Mouse (Mus musculus) hindbrain, embryonic 12.5 days (tissue): ENCODE measurements around the gene Gm11568. TPM values are rescaled to one million over a fixed set of nuclear protein-coding genes. Genes with fewer than 3 reads are reported as not detected.
"Not testable (repeated sequence)": the region's sequence is repeated elsewhere in the genome, so short reads cannot be mapped to it uniquely, and the experiment has no call there.

ENCODE experiments used
- ATAC-seq: fragments of 200-750 bp; cut with Nextera tagmentation; 2 replicates; pipeline ENCODE4 v1.8.0; 2017; ENCODE audit warnings: moderate TSS enrichment; ENCODE audit not compliant: low FRiP score
- H3K27ac ChIP-seq: fragments of 300-500 bp; sonication (generic); 2 replicates; pipeline ENCODE4 v1.5.1; 2016; ENCODE audit warnings: mild to moderate bottlenecking
- H3K27me3 ChIP-seq: fragments of 300-500 bp; sonication (generic); 2 replicates; pipeline ENCODE4 v1.6.1; 2016; ENCODE audit warnings: mild to moderate bottlenecking
- H3K36me3 ChIP-seq: fragments of 300-500 bp; sonication (generic); 2 replicates; pipeline ENCODE4 v1.6.1; 2016; ENCODE audit warnings: mild to moderate bottlenecking
- H3K4me1 ChIP-seq: fragments of 300-500 bp; sonication (generic); 2 replicates; pipeline ENCODE4 v1.6.1; 2016
- H3K4me2 ChIP-seq: fragments of 300-500 bp; sonication (generic); replicated peaks from 2 replicates; pipeline ENCODE4 v1.6.1; 2016; ENCODE audit warnings: mild to moderate bottlenecking
- H3K4me3 ChIP-seq: fragments of 300-500 bp; sonication (generic); 2 replicates; pipeline ENCODE4 v1.5.1; 2016; ENCODE audit warnings: mild to moderate bottlenecking
- H3K9ac ChIP-seq: fragments of 300-500 bp; sonication (generic); 2 replicates; pipeline ENCODE4 v1.6.1; 2016; ENCODE audit warnings: mild to moderate bottlenecking, moderate library complexity
- H3K9me3 ChIP-seq: fragments of 300-500 bp; sonication (generic); replicated peaks from 2 replicates; pipeline ENCODE4 v1.6.1; 2016; ENCODE audit warnings: mild to moderate bottlenecking
- WGBS: fragments of 180-500 bp; shearing (Covaris S2); methylation state at CpG from one replicate; pipeline ENCODE4 v1.1.7; 2016; 5-methylcytosine and 5-hydroxymethylcytosine counted together
- polyA plus RNA-seq: library from polyadenylated mRNA; unstranded; fragments of >200 nt; fragmentation: Nextera tagmentation; extraction: Ambion mirVana; gene quantifications from 2 replicates; pipeline ENCODE4 v1.2.1, GENCODE M21; 2016

Gene Gm11568
- not detected in 2 replicates for polyA plus RNA-seq

GRCm38 (mm10) chr11:99857617-99858016 is at the start of gene Gm11568:
Gene Gm11568 (plus strand): TSS chr11:99857917.
- Histone ChIP-seq H3K27ac (no peak within 1 kb of the TSS), H3K9me3 (no peaks in the 10 kb centered on the region), H3K4me1 (no peaks in the 10 kb centered on the region), H3K27me3 (no peaks in the 10 kb centered on the region), H3K4me2 (no peak within 1 kb of the TSS), H3K36me3 (no peaks in the 10 kb centered on the region), H3K9ac (no peak within 1 kb of the TSS), H3K4me3 (no peak within 1 kb of the TSS)
- 86% methylated on average over 2 of the region's 2 CpGs for WGBS
- no peak for ATAC-seq

GRCm38 (mm10) chr11:99809792-99810191 is 47.9 kb upstream of the Gm11568 start, which contains the start of gene Krtap4-13:
Gene Krtap4-13 (minus strand): TSS chr11:99809892.
- H3K9me3 ChIP-seq, H3K27me3 ChIP-seq, H3K9ac ChIP-seq, H3K4me1 ChIP-seq, ATAC-seq, H3K4me3 ChIP-seq, H3K27ac ChIP-seq, H3K4me2 ChIP-seq, H3K36me3 ChIP-seq: not testable (repeated sequence)

DNA sequence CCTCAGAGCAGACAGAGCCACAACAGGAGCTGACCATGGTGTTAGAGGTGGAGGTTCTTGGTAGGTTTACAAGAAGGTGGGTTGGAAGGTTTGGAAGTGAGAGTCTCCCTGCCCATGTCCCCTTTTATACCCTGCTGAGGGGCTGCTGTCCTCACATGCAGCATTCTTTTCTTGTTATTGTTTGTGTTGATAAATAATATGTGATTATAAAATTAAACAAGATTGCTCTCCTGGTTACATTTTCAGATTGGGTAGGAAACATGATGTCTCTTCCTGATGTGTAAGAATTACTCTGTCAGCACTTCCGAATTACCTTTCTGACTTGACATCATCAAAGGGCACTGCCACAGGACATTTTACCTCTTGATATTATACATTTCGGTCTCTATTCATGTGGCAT is 42.2 kb upstream of the Gm11568 start, which contains the start of gene Gm11564:
Gene Gm11564 (minus strand): TSS at position 101 of the 400 bp plus-strand sequence.
- not testable (repeated sequence) for ATAC-seq, H3K4me3 ChIP-seq, H3K4me2 ChIP-seq, H3K36me3 ChIP-seq, H3K9me3 ChIP-seq, H3K27me3 ChIP-seq, H3K27ac ChIP-seq, H3K9ac ChIP-seq, H3K4me1 ChIP-seq
- 94% methylated on average over 2 of the region's 2 CpGs for whole genome bisulfite sequencing

GRCm38 (mm10) chr11:99837966-99838365 is 19.8 kb upstream of the Gm11568 start, which contains the start of gene 2300003K06Rik:
Gene 2300003K06Rik (minus strand): TSS chr11:99838066.
- WGBS = 78% methylated on average over 1 of the region's 1 CpGs
- H3K4me1 ChIP-seq = no peaks in the 10 kb centered on the region
- no peaks in the 10 kb centered on the region for H3K27me3 ChIP-seq
- no peak within 1 kb of the TSS for H3K4me2 ChIP-seq
- H3K27ac ChIP-seq = no peak within 1 kb of the TSS
- H3K9ac ChIP-seq = no peak within 1 kb of the TSS
- no peak for ATAC-seq
- no peak within 1 kb of the TSS for H3K4me3 ChIP-seq
- no peaks in the 10 kb centered on the region for H3K36me3 ChIP-seq
- H3K9me3 ChIP-seq = no peaks in the 10 kb centered on the region

GRCm38 (mm10) chr11:99842185-99842584 is 15.5 kb upstream of the Gm11568 start:
- Histone ChIP-seq H3K9ac (no peak overlapping the region), H3K4me3 (no peak overlapping the region), H3K9me3 (no peaks in the 10 kb centered on the region), H3K27me3 (no peaks in the 10 kb centered on the region), H3K27ac (no peak overlapping the region), H3K4me1 (no peaks in the 10 kb centered on the region), H3K36me3 (no peaks in the 10 kb centered on the region), H3K4me2 (no peak overlapping the region)
- 70% methylated on average over 1 of the region's 1 CpGs for WGBS
- no peak for ATAC-seq

DNA sequence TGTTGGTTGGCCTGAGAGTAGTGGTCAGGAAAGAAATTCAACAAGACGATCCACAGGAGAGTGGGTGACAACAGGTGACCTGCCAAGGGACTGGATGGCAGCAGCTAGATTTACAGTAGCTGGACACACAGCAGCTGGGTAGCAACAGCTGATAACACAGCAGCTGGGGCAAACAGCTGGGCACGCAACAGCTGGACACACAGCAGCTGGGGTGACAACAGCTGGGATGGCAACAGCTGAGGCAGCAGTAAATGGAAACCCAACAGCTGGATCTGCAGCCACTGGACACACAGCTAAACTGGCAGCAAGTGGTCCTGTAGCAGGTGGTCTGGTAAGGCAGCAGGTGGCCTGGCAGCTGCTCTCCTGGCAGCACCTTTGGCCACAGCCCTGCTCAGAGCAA is 11.0 kb upstream of the Gm11568 start:
- Histone ChIP-seq H3K36me3 (no peaks in the 10 kb centered on the region), H3K4me2 (no peak overlapping the region), H3K9me3 (no peaks in the 10 kb centered on the region), H3K4me3 (no peak overlapping the region), H3K9ac (no peak overlapping the region), H3K4me1 (no peaks in the 10 kb centered on the region), H3K27me3 (no peaks in the 10 kb centered on the region), H3K27ac (no peak overlapping the region)
- ATAC-seq = no peak
- 88% methylated on average over 2 of the region's 2 CpGs for WGBS

- H3K4me1 ChIP-seq = no peaks in the 10 kb centered on the region
- H3K27me3 ChIP-seq = no peaks in the 10 kb centered on the region
- no peak within 1 kb of the TSS for H3K4me2 ChIP-seq
- H3K9ac ChIP-seq = no peak within 1 kb of the TSS
- no peaks in the 10 kb centered on the region for H3K9me3 ChIP-seq
- no peak within 1 kb of the TSS for H3K27ac ChIP-seq
- no peak within 1 kb of the TSS for H3K4me3 ChIP-seq
- no peak for ATAC-seq
- no peaks in the 10 kb centered on the region for H3K36me3 ChIP-seq
Measured at GRCm38 (mm10) chr11:99851508-99851907, 6.2 kb upstream of the Gm11568 start, which contains the start of gene Krtap4-16. Gene Krtap4-16 (minus strand): TSS chr11:99851608.

DNA sequence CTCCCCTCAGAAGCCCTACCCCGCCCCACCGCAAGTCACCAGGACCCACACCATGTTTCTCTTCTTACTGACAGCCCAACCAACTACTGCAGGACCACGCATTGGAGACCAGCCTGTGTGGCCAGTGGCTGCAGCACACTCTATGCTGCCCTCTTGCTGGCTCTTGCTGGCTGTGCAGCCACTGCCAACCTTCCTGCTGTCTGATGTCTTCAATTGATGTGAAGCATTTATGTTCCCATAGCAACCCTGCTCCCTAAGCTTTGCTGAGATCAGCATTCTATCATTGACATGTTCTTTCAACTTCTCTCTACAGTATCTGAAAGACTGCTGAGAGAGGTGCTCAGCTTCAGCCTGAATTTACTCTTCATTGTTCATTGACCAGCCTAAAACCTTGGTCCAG is 3.6 kb upstream of the Gm11568 start:
- Histone ChIP-seq H3K4me2 (no peak overlapping the region), H3K4me3 (no peak overlapping the region), H3K27me3 (no peaks in the 10 kb centered on the region), H3K36me3 (no peaks in the 10 kb centered on the region), H3K9me3 (no peaks in the 10 kb centered on the region), H3K9ac (no peak overlapping the region), H3K27ac (no peak overlapping the region), H3K4me1 (no peaks in the 10 kb centered on the region)
- no peak for ATAC-seq
- 58% methylated on average over 3 of the region's 3 CpGs for WGBS

GRCm38 (mm10) chr11:99858761-99859160 is 1.0 kb downstream of the Gm11568 start:
- H3K4me2 ChIP-seq = no peak overlapping the region
- 83% methylated on average over 2 of the region's 2 CpGs for WGBS
- no peak overlapping the region for H3K9ac ChIP-seq
- ATAC-seq = no peak
- H3K36me3 ChIP-seq = no peaks in the 10 kb centered on the region
- no peaks in the 10 kb centered on the region for H3K27me3 ChIP-seq
- H3K4me1 ChIP-seq = no peaks in the 10 kb centered on the region
- no peak overlapping the region for H3K4me3 ChIP-seq
- H3K9me3 ChIP-seq = no peaks in the 10 kb centered on the region
- H3K27ac ChIP-seq = no peak overlapping the region

DNA sequence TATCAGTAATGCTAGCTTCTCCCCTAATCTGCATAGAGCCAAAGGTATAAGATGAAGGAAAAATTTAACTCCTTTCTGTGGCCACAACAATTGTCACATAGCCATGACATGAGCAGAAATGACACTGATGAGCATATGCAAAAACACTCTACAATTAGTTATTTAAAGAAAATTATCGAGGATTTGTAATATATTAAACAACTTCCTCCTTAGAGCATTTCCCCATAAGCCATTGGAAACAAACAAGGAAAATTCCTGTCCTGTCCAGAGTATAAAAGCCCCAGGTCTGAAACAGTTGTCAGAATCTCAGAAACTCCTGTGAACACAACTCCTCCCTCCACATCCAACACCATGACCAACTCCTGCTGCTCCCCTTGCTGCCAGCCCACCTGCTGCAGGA is 6.5 kb downstream of the Gm11568 start, which contains the start of gene Gm11559:
Gene Gm11559 (plus strand): TSS at position 301 of the 400 bp plus-strand sequence.
- 79% methylated on average over 1 of the region's 1 CpGs for WGBS
- H3K36me3 ChIP-seq, H3K4me1 ChIP-seq, H3K9me3 ChIP-seq, H3K4me3 ChIP-seq, H3K4me2 ChIP-seq, H3K27me3 ChIP-seq, ATAC-seq, H3K9ac ChIP-seq, H3K27ac ChIP-seq: not testable (repeated sequence)

DNA sequence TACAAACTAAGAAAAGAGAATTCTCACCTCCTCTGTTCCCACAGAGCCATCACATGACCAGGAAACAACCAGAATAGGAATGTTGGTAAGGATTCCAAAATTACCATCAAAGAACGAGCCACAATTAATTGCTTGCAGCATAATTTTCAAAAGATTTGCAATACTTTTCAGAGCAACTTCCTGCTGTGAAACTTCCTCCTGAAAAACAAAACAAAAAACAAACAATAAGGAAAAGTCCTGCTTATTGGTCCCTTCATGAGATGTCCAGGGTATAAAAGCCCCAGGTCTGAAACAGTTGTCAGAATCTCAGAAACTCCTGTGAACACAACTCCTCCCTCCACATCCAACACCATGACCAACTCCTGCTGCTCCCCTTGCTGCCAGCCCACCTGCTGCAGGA is 15.4 kb downstream of the Gm11568 start, which contains the start of gene Krtap9-1:
Gene Krtap9-1 (plus strand): TSS at position 301 of the 400 bp plus-strand sequence.
- H3K27ac ChIP-seq, H3K4me1 ChIP-seq, H3K4me2 ChIP-seq, H3K9ac ChIP-seq, H3K4me3 ChIP-seq, H3K36me3 ChIP-seq, H3K27me3 ChIP-seq, H3K9me3 ChIP-seq, ATAC-seq: not testable (repeated sequence)
- 88% methylated on average over 1 of the region's 1 CpGs for WGBS

DNA sequence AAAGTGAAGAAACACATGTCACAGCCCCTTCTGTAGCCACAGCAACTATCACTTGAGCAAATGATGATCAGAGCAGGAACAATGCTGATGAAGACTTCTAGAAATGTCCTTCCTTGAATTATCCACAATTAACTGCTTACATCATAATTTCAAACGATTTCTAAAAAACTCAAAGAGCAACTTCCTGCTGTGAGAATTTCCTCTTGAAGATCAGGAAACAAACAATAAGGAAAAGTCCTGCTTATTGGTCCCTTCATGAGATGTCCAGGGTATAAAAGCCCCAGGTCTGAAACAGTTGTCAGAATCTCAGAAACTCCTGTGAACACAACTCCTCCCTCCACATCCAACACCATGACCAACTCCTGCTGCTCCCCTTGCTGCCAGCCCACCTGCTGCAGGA is 21.2 kb downstream of the Gm11568 start, which contains the start of gene Gm11567:
Gene Gm11567 (plus strand): TSS at position 301 of the 400 bp plus-strand sequence.
- ATAC-seq, H3K9me3 ChIP-seq: not testable (repeated sequence)
- WGBS = 47% methylated on average over 1 of the region's 1 CpGs

GRCm38 (mm10) chr11:99907620-99908019 is 49.9 kb downstream of the Gm11568 start, which contains the start of gene Krtap31-1:
Gene Krtap31-1 (plus strand): TSS chr11:99907920.
- H3K9ac ChIP-seq = no peak within 1 kb of the TSS
- no peak within 1 kb of the TSS for H3K4me3 ChIP-seq
- H3K9me3 ChIP-seq = no peaks in the 10 kb centered on the region
- no peaks in the 10 kb centered on the region for H3K4me1 ChIP-seq
- no peak within 1 kb of the TSS for H3K27ac ChIP-seq
- no peaks in the 10 kb centered on the region for H3K27me3 ChIP-seq
- WGBS = 82% methylated on average over 2 of the region's 2 CpGs
- H3K4me2 ChIP-seq = no peak within 1 kb of the TSS
- no peak for ATAC-seq
- no peaks in the 10 kb centered on the region for H3K36me3 ChIP-seq

More for the DNA sequence above, 21.2 kb downstream of the Gm11568 start, which contains the start of gene Gm11567:
- not testable (repeated sequence) for H3K9ac ChIP-seq, H3K27me3 ChIP-seq, H3K36me3 ChIP-seq, H3K4me2 ChIP-seq, H3K4me1 ChIP-seq, H3K4me3 ChIP-seq, H3K27ac ChIP-seq
